In the genomic region with DNA sequence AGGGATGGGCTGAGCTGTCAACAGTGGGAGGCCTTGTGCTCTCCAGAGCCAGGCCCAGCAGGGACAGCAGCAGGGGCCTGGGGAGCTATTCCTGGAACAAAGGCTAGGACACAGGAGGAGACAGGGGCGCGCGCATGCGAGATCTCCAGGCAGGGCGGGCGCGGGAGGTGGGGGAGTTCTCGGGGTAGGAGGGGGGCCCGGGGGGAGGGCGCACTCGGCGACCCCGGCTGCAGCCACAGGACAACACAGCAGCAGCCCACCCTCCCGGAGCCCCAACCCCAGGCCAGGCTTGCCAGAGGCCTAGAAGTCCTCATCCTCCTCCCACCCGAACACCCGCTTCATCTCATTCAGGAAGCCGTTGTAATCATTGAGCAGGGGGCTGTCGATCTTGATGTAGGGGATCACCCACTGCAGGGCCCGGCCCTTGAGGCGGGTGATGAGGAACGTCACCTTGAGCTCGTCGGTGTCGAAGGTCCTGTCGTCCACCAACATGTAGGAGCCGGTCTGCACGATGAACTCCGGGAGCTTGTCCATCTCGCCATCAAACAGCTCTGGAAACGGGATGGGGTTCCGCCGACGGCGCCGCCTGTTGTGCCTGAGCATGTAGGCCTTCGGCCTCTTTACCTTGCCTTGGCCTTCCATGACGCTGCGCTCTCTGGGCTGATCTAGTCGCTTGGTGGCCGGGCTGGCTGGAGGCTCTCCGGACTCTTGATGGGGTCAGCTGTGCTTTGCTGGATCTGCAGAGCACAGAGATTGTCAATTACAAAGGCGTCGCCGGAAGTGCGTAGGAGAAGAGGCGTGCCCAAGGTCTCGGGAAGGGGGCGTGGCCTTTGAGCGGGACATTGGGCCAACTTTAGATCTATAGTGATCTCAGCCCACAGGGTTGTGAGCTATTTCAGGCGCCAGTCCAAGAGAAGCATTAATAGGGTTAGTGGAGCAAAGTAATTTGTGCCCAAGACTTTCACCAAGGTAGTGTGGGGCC, we compare ENCODE assay signal across 8 mouse cellular contexts. TPM values are rescaled to one million over a fixed set of nuclear protein-coding genes. Genes with fewer than 3 reads are reported as not detected.
DNase-seq lines count a peak whose midpoint lies in the region; ATAC-seq lines count a peak whose summit lies in the region.
"Not testable (repeated sequence)": the region's sequence is repeated elsewhere in the genome, so short reads cannot be mapped to it uniquely, and the experiment has no call there.

A gene (minus strand): TSS at position 703 of the 982 bp plus-strand sequence.

- H3K36me3 ChIP-seq in forebrain, embryonic 14.5 days (ENCODE audit: control insufficient read depth, insufficient read depth, low read length); liver, embryonic 15.5 days (replicated peaks); neural tube, embryonic 11.5 days (ENCODE audit: control insufficient read depth, insufficient read depth, low read length); stomach, embryonic 16.5 days (ENCODE audit: control insufficient read depth, insufficient read depth, low read length): not testable (repeated sequence)

- not testable (repeated sequence) for H3K9me3 ChIP-seq in forebrain, embryonic 14.5 days (replicated peaks; ENCODE audit: control insufficient read depth, low read length); liver, embryonic 15.5 days (replicated peaks); neural tube, embryonic 11.5 days (ENCODE audit: control insufficient read depth, low read length); stomach, embryonic 16.5 days (replicated peaks; ENCODE audit: control insufficient read depth, low read length)

- not testable (repeated sequence) for H3K27me3 ChIP-seq in forebrain, embryonic 14.5 days (replicated peaks; ENCODE audit: control insufficient read depth, insufficient read depth, low read length); liver, embryonic 15.5 days; neural tube, embryonic 11.5 days (ENCODE audit: control insufficient read depth, insufficient read depth, low read length); stomach, embryonic 16.5 days (ENCODE audit: control insufficient read depth, insufficient read depth, low read length)

- H3K27ac ChIP-seq in forebrain, embryonic 14.5 days (ENCODE audit: low read depth, low read length); liver, embryonic 15.5 days (replicated peaks); stomach, embryonic 16.5 days (ENCODE audit: low read length): not testable (repeated sequence)
- H3K27ac ChIP-seq in neural tube, embryonic 11.5 days (ENCODE audit: low read depth, low read length), result 0 out of 2 replicates have a peak within 1 kb of the TSS, but pooled peaks have one; percentile 8

- 25% methylated on average over 11 of the region's 50 CpGs for WGBS in forebrain, embryonic 14.5 days
- WGBS in liver, embryonic 15.5 days (ENCODE audit: insufficient replicate concordance), result 24% methylated on average over 12 of the region's 50 CpGs
- WGBS in neural tube, embryonic 11.5 days, result 22% methylated on average over 10 of the region's 50 CpGs
- WGBS in stomach, embryonic 16.5 days, result 25% methylated on average over 10 of the region's 50 CpGs

- peak within 1 kb of the TSS; percentile 24; the same call in 1 of the 2 replicates for H3K4me3 ChIP-seq in forebrain, embryonic 14.5 days (ENCODE audit: low read depth, low read length)
- peak within 1 kb of the TSS; percentile 35 for H3K4me3 ChIP-seq in liver, embryonic 15.5 days (replicated peaks)
- peak within 1 kb of the TSS; percentile 24 for H3K4me3 ChIP-seq in neural tube, embryonic 11.5 days (ENCODE audit: low read depth, low read length)
- H3K4me3 ChIP-seq in stomach, embryonic 16.5 days (replicated peaks; ENCODE audit: low read length), result peak within 1 kb of the TSS; percentile 41

- peak; percentile 97 for ATAC-seq in cerebellum, adult (ENCODE audit: insufficient number of reproducible peaks, low FRiP score, low TSS enrichment)
- ATAC-seq in forebrain, embryonic 14.5 days, result peak; percentile 95
- ATAC-seq in liver, embryonic 15.5 days (ENCODE audit: insufficient read depth), result peak; percentile 51; the same call in 1 of the 2 replicates
- ATAC-seq in neural tube, embryonic 11.5 days (ENCODE audit: insufficient read depth, low FRiP score, low TSS enrichment), result peak; percentile 93
- peak; percentile 93 for ATAC-seq in stomach, embryonic 16.5 days (ENCODE audit: insufficient read depth, low FRiP score)

- intact Hi-C loops in heart, postnatal 10 days (cut with DNase I), result not testable (repeated sequence)

- peak; percentile 46 to 60 for DNase-seq in CD8-positive naive resting alpha-beta T cell, adult 2 months (ENCODE audit: low read depth in 2 of 2, low spot score in 2 of 2)
- peak; percentile 89 for DNase-seq in forebrain, embryonic 14.5 days (ENCODE audit: low spot score)
- peak; percentile 88 for DNase-seq in heart, postnatal 10 days
- DNase-seq in kidney, postnatal 4 days, result peak; percentile 87 to 91
- DNase-seq in neural tube, embryonic 11.5 days (ENCODE audit: low spot score), result peak; percentile 81

- H3K4me1 ChIP-seq in forebrain, embryonic 14.5 days (ENCODE audit: control insufficient read depth, insufficient read depth, low read length); liver, embryonic 15.5 days (replicated peaks); neural tube, embryonic 11.5 days (ENCODE audit: control insufficient read depth, insufficient read depth, low read length); stomach, embryonic 16.5 days (ENCODE audit: control insufficient read depth, insufficient read depth, low read length): not testable (repeated sequence)

- peak within 1 kb of the TSS; percentile 35; the same call in 1 of the 2 replicates for H3K9ac ChIP-seq in forebrain, embryonic 14.5 days (ENCODE audit: low read length)
- H3K9ac ChIP-seq in liver, embryonic 15.5 days; neural tube, embryonic 11.5 days (ENCODE audit: low read length); stomach, embryonic 16.5 days (ENCODE audit: low read length): not testable (repeated sequence)

- peak within 1 kb of the TSS; percentile 41 for H3K4me2 ChIP-seq in forebrain, embryonic 14.5 days (ENCODE audit: low read length)
- peak within 1 kb of the TSS; percentile 48 for H3K4me2 ChIP-seq in liver, embryonic 15.5 days
- H3K4me2 ChIP-seq in neural tube, embryonic 11.5 days (ENCODE audit: low read depth), result peak within 1 kb of the TSS; percentile 28
- H3K4me2 ChIP-seq in stomach, embryonic 16.5 days (ENCODE audit: low read depth, low read length), result peak within 1 kb of the TSS; percentile 42; the same call in 1 of the 2 replicates

RNA-seq across cellular contexts. Expression of the gene that starts here (rescaled TPM):
- 145 and 165 TPM in 2 replicates for polyA plus RNA-seq in forebrain, embryonic 14.5 days (2014; fragmentation: Nextera tagmentation; extraction: Ambion mirVana)
- 100 to 1,000 TPM; 223 to 237 TPM for total RNA-seq in heart, postnatal 10 days (2021)
- polyA plus RNA-seq in liver, embryonic 15.5 days (2015; fragmentation: Nextera tagmentation; extraction: Ambion mirVana), result 5.3 and 5.7 TPM in 2 replicates
- 108 and 116 TPM in 2 replicates for polyA plus RNA-seq in neural tube, embryonic 11.5 days (2014; fragmentation: Nextera tagmentation; extraction: Ambion mirVana)
- 44.0 and 44.7 TPM in 2 replicates for polyA plus RNA-seq in stomach, embryonic 16.5 days (2015; fragmentation: Nextera tagmentation; extraction: Ambion mirVana)
